23 mouse cellular contexts compared by ENCODE assay signal in the genomic region with DNA sequence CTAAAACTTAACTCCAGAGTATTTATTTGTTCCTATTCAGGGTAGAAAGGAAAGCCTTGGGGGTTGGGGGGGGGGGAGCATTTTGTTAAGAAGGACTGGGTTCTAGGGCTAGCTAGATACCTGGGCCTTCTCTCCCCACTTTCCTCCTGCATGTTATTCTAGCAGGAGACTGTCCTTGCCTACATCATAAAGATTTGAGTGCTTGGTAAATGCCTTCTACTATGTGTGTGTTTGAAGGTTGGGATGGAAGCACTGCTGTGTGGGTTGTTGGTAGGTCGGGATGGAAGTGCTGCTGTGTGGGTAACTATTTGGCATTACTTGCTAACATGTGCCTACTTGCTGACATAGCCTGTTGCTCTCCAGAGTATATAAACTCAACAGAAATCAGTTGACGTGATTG.
DNase-seq lines count a peak whose midpoint lies in the region; ATAC-seq and TF ChIP-seq lines count a peak whose summit lies in the region.
"Had no signal": no experiment of that assay in that cellular context is flagged by ENCODE, and none has a peak within 500 bp of the region (broad histone marks: within the 10 kb centered on the region; RNA-seq: fewer than 3 reads in every experiment).

No protein-coding gene starts in this region.

- peak; percentile 57; the same call in 1 of the 2 replicates for ATAC-seq in frontal cortex, adult (ENCODE audit: low TSS enrichment)
- ATAC-seq in midbrain, embryonic 11.5 days (ENCODE audit: low FRiP score), result no peak
- ATAC-seq in midbrain, embryonic 14.5 days (ENCODE audit: low FRiP score, low TSS enrichment), result no peak
- ATAC-seq: activated CD4-positive, CD25-positive, alpha-beta regulatory T cell, adult 4 months; CD4-positive, CD25-positive, alpha-beta regulatory T cell, adult 4 months; Patski had no signal

- H3K27me3 ChIP-seq in midbrain, embryonic 11.5 days (ENCODE audit: control insufficient read depth, insufficient read depth, low read length), result no peaks in the 10 kb centered on the region
- H3K27me3 ChIP-seq in midbrain, embryonic 14.5 days (ENCODE audit: control insufficient read depth, insufficient read depth, low read length), result no peaks in the 10 kb centered on the region
- H3K27me3 ChIP-seq: CH12.LX, Patski had no signal

- H3K4me3 ChIP-seq in midbrain, embryonic 11.5 days (ENCODE audit: low read depth, low read length), result no peak overlapping the region
- H3K4me3 ChIP-seq in midbrain, embryonic 14.5 days (replicated peaks; ENCODE audit: low read depth, low read length), result no peak overlapping the region
- H3K4me3 ChIP-seq in left cerebral cortex, adult 2 months, result no peak overlapping the region

- TF ChIP-seq CTCF in left cerebral cortex, adult 2 months (IDR thresholded peaks at IDR 0.05), result no peak

- H3K4me2 ChIP-seq in midbrain, embryonic 11.5 days, result no peak overlapping the region
- H3K4me2 ChIP-seq in midbrain, embryonic 14.5 days (ENCODE audit: low read length), result no peak overlapping the region

- H3K9ac ChIP-seq in midbrain, embryonic 11.5 days (ENCODE audit: low read length), result no peak overlapping the region
- no peak overlapping the region for H3K9ac ChIP-seq in midbrain, embryonic 14.5 days (replicated peaks; ENCODE audit: low read length)

- H3K9me3 ChIP-seq in midbrain, embryonic 11.5 days (ENCODE audit: control insufficient read depth, low read length), result no peaks in the 10 kb centered on the region
- no peaks in the 10 kb centered on the region for H3K9me3 ChIP-seq in midbrain, embryonic 14.5 days (ENCODE audit: control insufficient read depth, low read length)
- H3K9me3 ChIP-seq: G1E had no signal

- no peak overlapping the region for H3K27ac ChIP-seq in midbrain, embryonic 11.5 days (ENCODE audit: low read depth, low read length)
- H3K27ac ChIP-seq in midbrain, embryonic 14.5 days (replicated peaks; ENCODE audit: low read depth, low read length), result no peak overlapping the region
- H3K27ac ChIP-seq in left cerebral cortex, adult 2 months, result no peak overlapping the region

- WGBS in midbrain, embryonic 11.5 days, result 95% methylated on average over 2 of the region's 2 CpGs
- WGBS in midbrain, embryonic 14.5 days, result 88% methylated on average over 2 of the region's 2 CpGs

- H3K36me3 ChIP-seq in midbrain, embryonic 11.5 days (ENCODE audit: control insufficient read depth, insufficient read depth, low read length), result peaks cover 5% of the 10 kb centered on the region; the same call in 1 of the 2 replicates
- H3K36me3 ChIP-seq in midbrain, embryonic 14.5 days (ENCODE audit: control insufficient read depth, insufficient read depth, low read length), result peaks cover 49% of the 10 kb centered on the region

- intact Hi-C loops in left cerebral cortex, adult 2 months (cut with DNase I), result no loop called here

- DNase-seq in frontal cortex, adult 2 months (ENCODE audit: extremely low spot score in 1 of 2, low spot score in 1 of 2), result no peak
- DNase-seq in midbrain, embryonic 11.5 days (ENCODE audit: low spot score, missing footprints), result peak; percentile 61
- no peak for DNase-seq in midbrain, embryonic 14.5 days
- DNase-seq in brain, adult 2 months (ENCODE audit: low read depth, low spot score), result peak; percentile 26
- DNase-seq in telencephalon, adult 2 months (ENCODE audit: low read depth, low spot score), result peak; percentile 8
- no peak for DNase-seq in lung, postnatal 25 days (ENCODE audit: low spot score)
- no peak for DNase-seq in left cerebral cortex, adult 2 months (ENCODE audit: extremely low spot score in 1 of 2, low spot score in 2 of 2)
- DNase-seq: adrenal gland, adult 2 months; adrenal gland, adult 8-10 months; adrenal gland, postnatal 10 days; adrenal gland, postnatal 14 days; adrenal gland, postnatal 25 days; adrenal gland, postnatal 36 days; B cell, adult 2 months; cerebellum, adult 11 months; cerebellum, adult 11-12 months; cerebellum, adult 18-20 months had no signal

- no peaks in the 10 kb centered on the region for H3K4me1 ChIP-seq in midbrain, embryonic 11.5 days (ENCODE audit: control insufficient read depth, insufficient read depth, low read length)
- H3K4me1 ChIP-seq in midbrain, embryonic 14.5 days (ENCODE audit: control insufficient read depth, insufficient read depth, low read length), result no peaks in the 10 kb centered on the region

Comparison
In these comparisons a context has a peak if more than half of its experiments do, and no peak if none do; other contexts are left out.
1. DNase-seq: peak in midbrain, embryonic 11.5 days (single experiment), brain, adult 2 months (single experiment) and telencephalon, adult 2 months (single experiment); none in frontal cortex, adult 2 months (0 of 2), midbrain, embryonic 14.5 days (single experiment), lung, postnatal 25 days (single experiment) and left cerebral cortex, adult 2 months (0 of 2).